Mouse (Mus musculus) adrenal gland, postnatal 36 days (tissue): ENCODE measurements around the gene Rhobtb1. TPM values are rescaled to one million over a fixed set of nuclear protein-coding genes. Genes with fewer than 3 reads are reported as not detected.

Source experiments
- DNase-seq, 2 experiments: peaks; one replicate each; pipeline ENCODE4 v3.0.0; 2021; ENCODE audit warnings: mixed read lengths in 1 of 2
- total RNA-seq, 2 experiments: library from RNA; stranded (reverse); gene quantifications; 2 replicates each; pipeline ENCODE4 v1.2.3; 2021

The Rhobtb1 gene
- total RNA-seq, 2 experiments from 2014 or later: 7.5 to 11.1 TPM

- no peak for DNase-seq
Measured at GRCm38 (mm10) chr10:69324816-69325215, 173.6 kb downstream of the Rhobtb1 start.

- DNase-seq: peak in 1 of 2 experiments; percentile 46
Measured at GRCm38 (mm10) chr10:69326433-69326832, 175.2 kb downstream of the Rhobtb1 start.

DNA sequence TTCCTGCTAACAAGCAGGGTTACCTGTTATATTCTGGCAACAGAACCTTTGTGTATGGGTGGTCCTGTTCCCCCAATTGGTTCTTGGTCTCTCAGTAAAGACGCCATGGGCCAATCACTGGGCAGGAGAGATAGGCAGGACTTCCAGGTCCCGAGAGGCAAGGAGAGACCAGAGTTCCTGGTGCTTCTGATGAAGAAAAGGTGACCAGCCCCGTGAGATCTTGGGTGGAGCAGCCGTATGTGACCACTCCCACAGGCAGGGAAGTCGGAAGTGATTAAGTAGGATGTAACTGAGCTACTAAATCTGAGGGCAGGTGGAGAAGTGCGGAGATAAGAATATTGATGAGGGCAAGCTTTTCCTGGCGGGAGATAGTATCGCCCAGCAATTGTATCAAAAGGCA, 176.1 kb downstream of the Rhobtb1 start:
- DNase-seq: no peak

GRCm38 (mm10) chr10:69328029-69328655, 176.9 kb downstream of the Rhobtb1 start:
- DNase-seq: no peak

DNA sequence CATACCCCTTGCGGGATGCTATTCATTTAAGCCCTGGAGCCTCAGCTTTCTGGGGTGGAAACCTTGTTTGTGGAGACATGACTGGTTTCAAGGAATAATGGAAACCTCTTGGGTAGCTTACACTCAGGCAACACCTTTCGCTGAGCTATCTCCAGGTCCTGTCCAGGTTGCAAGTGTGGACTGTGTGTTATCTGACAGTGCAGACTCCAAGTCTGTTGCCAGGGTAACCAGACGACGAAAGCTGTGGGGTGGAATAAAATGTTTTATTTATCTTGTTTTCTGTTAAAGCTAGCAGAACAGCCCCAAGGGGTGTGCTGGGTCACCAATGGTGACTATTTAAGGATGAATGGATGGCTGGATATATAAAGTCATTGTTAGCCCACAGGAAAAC, 177.4 kb downstream of the Rhobtb1 start:
- no peak for DNase-seq

DNA sequence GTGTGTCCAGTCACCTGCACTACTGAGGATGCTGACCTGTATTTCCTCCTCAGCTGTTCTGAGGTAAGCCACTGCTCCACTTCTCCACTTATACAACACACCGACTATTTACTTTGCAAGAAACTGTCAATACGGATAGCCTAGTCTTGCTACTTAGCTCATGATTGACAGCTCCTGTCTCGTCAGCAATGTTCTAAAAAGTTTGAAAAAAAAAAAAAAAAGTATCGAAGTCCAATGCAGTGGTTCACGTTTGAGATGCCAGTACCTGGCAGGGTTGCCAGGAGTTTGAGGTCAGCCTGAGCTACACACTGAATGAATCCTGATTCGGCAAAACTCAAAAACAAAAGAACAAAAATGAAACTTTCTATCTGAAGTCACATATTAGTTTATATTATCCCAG, 180.0 kb downstream of the Rhobtb1 start:
- no peak for DNase-seq

- no peak for DNase-seq
Measured at GRCm38 (mm10) chr10:69333212-69333611, 182.0 kb downstream of the Rhobtb1 start.

DNA sequence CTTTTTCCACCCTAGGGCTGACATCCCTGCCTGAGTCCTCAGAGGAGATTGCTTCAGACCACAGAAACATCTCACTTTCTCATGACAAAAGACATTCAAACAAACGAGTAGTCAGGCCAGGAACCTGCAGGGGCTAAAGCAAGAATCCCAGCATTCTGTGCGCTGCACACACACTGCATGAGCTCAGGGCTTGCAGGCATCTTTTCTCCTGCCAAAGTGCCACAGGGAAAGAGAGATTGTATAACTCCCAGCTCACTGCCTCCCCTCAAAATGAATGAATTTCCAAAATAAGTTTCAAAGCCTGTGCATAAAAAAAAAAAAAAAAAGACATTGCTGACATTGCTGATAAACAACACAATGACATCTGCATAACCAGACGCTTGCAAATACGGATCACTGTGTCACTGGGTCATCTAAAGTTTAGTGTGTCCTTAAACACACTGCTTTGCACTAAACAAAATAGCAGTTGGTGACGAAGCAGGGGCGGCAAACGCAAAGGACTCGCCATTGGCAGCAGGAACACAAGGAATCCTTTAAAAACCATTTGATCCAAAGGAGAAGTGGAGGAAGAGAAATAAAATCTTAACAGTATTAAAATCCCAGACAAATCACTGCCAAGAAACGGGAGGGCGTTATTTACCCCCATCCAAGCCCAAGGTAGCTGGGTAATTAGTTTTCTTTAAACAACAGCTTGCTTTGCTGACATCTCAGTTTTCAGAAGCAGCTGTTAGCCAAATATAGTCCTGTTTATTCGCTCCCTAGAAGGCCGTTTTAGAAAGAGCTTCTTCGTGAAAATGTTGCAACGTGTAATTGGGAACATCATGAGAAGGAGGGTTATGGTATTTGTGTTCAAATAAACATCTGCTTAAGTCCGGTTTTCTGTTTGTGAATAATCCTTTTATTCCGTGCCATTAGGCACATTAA, 183.3 kb downstream of the Rhobtb1 start:
- DNase-seq: no peak

DNA sequence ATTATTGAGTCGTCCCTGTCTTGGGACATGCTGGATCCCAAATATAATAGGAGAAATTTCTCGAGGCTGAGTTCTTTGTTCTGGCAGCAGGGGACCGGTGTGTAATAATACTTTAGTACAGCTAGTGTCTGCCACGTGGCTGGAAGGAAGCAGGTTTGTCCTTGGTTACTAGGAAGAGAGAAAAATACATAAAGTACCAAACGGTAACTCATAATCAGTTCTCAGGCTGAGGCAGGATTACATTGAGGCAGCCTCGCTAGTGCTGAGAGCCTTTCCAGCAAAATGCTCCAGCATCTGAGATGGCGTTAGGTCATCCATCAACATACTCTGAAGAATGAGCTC, 183.9 kb downstream of the Rhobtb1 start:
- DNase-seq: no peak

DNA sequence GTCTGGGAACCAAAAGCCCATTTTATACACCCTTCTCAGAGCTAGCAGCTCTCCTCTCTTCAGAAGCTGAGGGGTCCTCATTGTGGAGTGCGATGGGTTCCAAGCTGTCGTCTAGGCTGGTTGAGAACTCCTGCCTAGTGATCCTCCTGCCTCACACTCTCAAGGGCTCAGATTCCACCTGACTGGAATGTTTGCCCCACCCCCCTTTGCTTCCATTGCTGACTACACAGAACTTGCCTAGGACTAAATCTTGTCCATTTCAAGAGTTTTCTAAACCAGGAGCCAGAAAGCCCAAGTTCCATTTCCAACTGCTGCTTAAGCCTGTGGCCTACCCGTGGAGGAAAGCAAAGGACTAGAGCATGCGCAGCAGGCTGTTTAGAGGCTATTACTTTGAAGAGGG, 184.4 kb downstream of the Rhobtb1 start:
- no peak for DNase-seq

DNA sequence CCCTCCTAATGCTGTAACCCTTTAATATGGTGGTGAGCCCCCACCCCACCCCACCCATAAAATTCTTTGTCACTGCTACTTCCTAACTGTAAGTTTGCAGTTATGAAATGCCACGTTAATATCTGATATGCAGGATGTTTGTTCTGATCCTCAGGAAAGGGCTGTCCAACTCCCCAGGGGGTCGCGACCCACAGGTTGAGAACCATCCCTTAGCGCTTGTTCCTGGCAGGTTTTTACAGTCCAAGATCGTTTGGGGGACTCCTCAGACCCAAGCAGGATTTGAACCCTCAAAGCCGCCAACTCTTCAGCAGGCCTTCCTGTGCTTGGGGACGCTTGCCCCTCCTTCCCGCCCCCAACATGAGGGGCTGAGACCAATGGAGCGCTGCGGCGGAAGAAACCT, 185.0 kb downstream of the Rhobtb1 start:
- no peak for DNase-seq

GRCm38 (mm10) chr10:69340001-69340400, 188.8 kb downstream of the Rhobtb1 start:
- no peak for DNase-seq

Other genes with a start within 250 kb of the Rhobtb1 start
- 1 to 10 TPM; 1.2 to 2.8 TPM for gene A930033H14Rik, start 61.7 kb downstream of the Rhobtb1 start, total RNA-seq
- 10 to 100 TPM; 12.6 to 12.9 TPM for gene Cdk1, start 201.5 kb downstream of the Rhobtb1 start, total RNA-seq
- 10 to 100 TPM; 10.4 to 13.6 TPM for gene Ank3, start 247.3 kb downstream of the Rhobtb1 start, total RNA-seq